Mouse (Mus musculus) heart, adult 2 months (tissue): ENCODE measurements around the gene Dab1.

ENCODE experiments used
- CTCF ChIP-seq: fragments of 200-600 bp; IDR thresholded peaks from 2 replicates; pipeline ENCODE4 v1.8.1; 2022; ENCODE audit warnings: antibody characterized with exemption, mild to moderate bottlenecking, moderate library complexity
- EP300 ChIP-seq: fragments of 200-500 bp; IDR thresholded peaks from 2 replicates; pipeline ENCODE4 v1.6.1; 2011; ENCODE audit warnings: low read depth, low read length, control low read depth; ENCODE audit not compliant: insufficient read depth

- TF ChIP-seq EP300, result no peak
- peak; percentile 54 for TF ChIP-seq CTCF
Observed at GRCm38 (mm10) chr4:104665553-104665952, 1046.4 kb downstream of the Dab1 start.
